Mouse (Mus musculus) regulatory T cell (primary cell): Measurements from ENCODE around the gene Chic2.

Source experiments
- in situ Hi-C: fragments of 300-600 bp; cut with MboI, MseI; formaldehyde crosslinking; loops from one replicate; pipeline ENCODE4 v1.15.1; 2025; ENCODE audit warnings: high pct_unique_total_duplicates

The Chic2 gene

GRCm38 (mm10) chr5:75067125-75067756 is 22.7 kb upstream of the Chic2 start:
- in situ Hi-C loops = loop anchor here (25.0 kb wide), 2 partner anchors 595 to 1580 kb away; partner anchors contain the start of gene Dcun1d4

- in situ Hi-C loops = loop anchor here (25.0 kb wide), 2 partner anchors 596 to 1579 kb away; partner anchors contain the start of gene Dcun1d4
These were observed 22.1 kb upstream of the Chic2 start for GRCm38 (mm10) chr5:75066715-75067114.

- in situ Hi-C loops = loop anchor here (25.0 kb wide), 2 partner anchors 599 to 1576 kb away; partner anchors contain the start of gene Dcun1d4
These were observed 18.6 kb upstream of the Chic2 start for GRCm38 (mm10) chr5:75063177-75063576.

GRCm38 (mm10) chr5:75051109-75051508 is 6.5 kb upstream of the Chic2 start:
- in situ Hi-C loops = loop anchor here (25.0 kb wide), 2 partner anchors 611 to 1564 kb away; partner anchors contain the start of gene Dcun1d4

GRCm38 (mm10) chr5:75046681-75047321 is 2.2 kb upstream of the Chic2 start:
- in situ Hi-C loops = no loop called here

GRCm38 (mm10) chr5:75045371-75045770 is 797 bp upstream of the Chic2 start:
- in situ Hi-C loops = no loop called here

GRCm38 (mm10) chr5:75043621-75044301 is 813 bp downstream of the Chic2 start:
- in situ Hi-C loops = no loop called here

GRCm38 (mm10) chr5:75043011-75043445 is 1.5 kb downstream of the Chic2 start:
- in situ Hi-C loops = no loop called here

GRCm38 (mm10) chr5:75039307-75039706 is 5.3 kb downstream of the Chic2 start:
- in situ Hi-C loops = no loop called here

GRCm38 (mm10) chr5:75035475-75035874 is 9.1 kb downstream of the Chic2 start:
- in situ Hi-C loops = no loop called here

- in situ Hi-C loops = no loop called here
These were observed 29.8 kb downstream of the Chic2 start for GRCm38 (mm10) chr5:75014768-75015167.

GRCm38 (mm10) chr5:75012771-75013421 is 31.7 kb downstream of the Chic2 start:
- in situ Hi-C loops = no loop called here

- in situ Hi-C loops = no loop called here
These were observed 32.4 kb downstream of the Chic2 start for GRCm38 (mm10) chr5:75011985-75012738.

GRCm38 (mm10) chr5:75004755-75005154 is 39.8 kb downstream of the Chic2 start:
- in situ Hi-C loops = no loop called here

GRCm38 (mm10) chr5:75002109-75002508 is 42.5 kb downstream of the Chic2 start:
- in situ Hi-C loops = no loop called here

- in situ Hi-C loops = no loop called here
These were observed 45.7 kb downstream of the Chic2 start for GRCm38 (mm10) chr5:74998716-74999512.

GRCm38 (mm10) chr5:74994947-74995346 is 49.6 kb downstream of the Chic2 start:
- in situ Hi-C loops = no loop called here

- in situ Hi-C loops = no loop called here
These were observed 60.5 kb downstream of the Chic2 start for GRCm38 (mm10) chr5:74984101-74984500.

GRCm38 (mm10) chr5:74980574-74980973 is 64.0 kb downstream of the Chic2 start:
- in situ Hi-C loops = no loop called here

- in situ Hi-C loops = no loop called here
These were observed 64.4 kb downstream of the Chic2 start for GRCm38 (mm10) chr5:74980154-74980553.
